Mouse (Mus musculus) thymus, adult 2 months (tissue): ENCODE data around the gene Lsm2. TPM values are rescaled to one million over a fixed set of nuclear protein-coding genes. Genes with fewer than 3 reads are reported as not detected.
A peak's percentile ranks its signal among the peaks of the same experiment; 100 is the strongest.

Source experiments
- DNase-seq: peaks from one replicate; pipeline ENCODE4 v3.0.0; 2021
- H3K27ac ChIP-seq: fragments of 200-500 bp; 2 replicates; pipeline ENCODE4 v1.5.1; 2012; ENCODE audit warnings: low read length, control low read depth; ENCODE audit not compliant: control insufficient read depth, insufficient read depth
- H3K27me3 ChIP-seq: fragments of 200-500 bp; 2 replicates; pipeline ENCODE4 v1.6.1; 2012; ENCODE audit warnings: mild to moderate bottlenecking, low read length, moderate library complexity, mixed read lengths; ENCODE audit not compliant: control insufficient read depth, insufficient read depth
- H3K36me3 ChIP-seq: fragments of 200-500 bp; 2 replicates; pipeline ENCODE4 v1.6.1; 2012; ENCODE audit warnings: mild to moderate bottlenecking, low read length, moderate library complexity; ENCODE audit not compliant: control insufficient read depth, insufficient read depth
- H3K4me1 ChIP-seq: fragments of 200-500 bp; replicated peaks from 2 replicates; pipeline ENCODE4 v1.6.1; 2012; ENCODE audit warnings: low read length; ENCODE audit not compliant: control insufficient read depth, insufficient read depth
- H3K4me3 ChIP-seq: fragments of 200-500 bp; 2 replicates; pipeline ENCODE4 v1.5.1; 2012; ENCODE audit warnings: mild to moderate bottlenecking, low read length, control low read depth, moderate library complexity; ENCODE audit not compliant: control insufficient read depth, insufficient read depth
- CTCF ChIP-seq: fragments of 200-500 bp; IDR thresholded peaks from 2 replicates; pipeline ENCODE4 v1.5.1; 2012; ENCODE audit warnings: mild to moderate bottlenecking, control low read depth, low read length, moderate library complexity, borderline replicate concordance; ENCODE audit not compliant: control insufficient read depth, poor library complexity, insufficient read depth; ENCODE audit errors: extremely low read depth
- POLR2A ChIP-seq: fragments of 200-500 bp; IDR thresholded peaks from 2 replicates; pipeline ENCODE4 v1.6.1; 2012; ENCODE audit warnings: mild to moderate bottlenecking, low read length, control low read depth, moderate library complexity; ENCODE audit not compliant: control insufficient read depth, poor library complexity, insufficient read depth; ENCODE audit errors: extremely low read depth
- WGBS: fragments of 180-500 bp; shearing (Covaris S2); methylation state at CpG from one replicate; pipeline ENCODE4 v1.1.7; 2018; 5-methylcytosine and 5-hydroxymethylcytosine counted together
- polyA plus RNA-seq: library from polyadenylated mRNA; depleted of rRNA; stranded (reverse); fragments of >200 nt; gene quantifications from 2 replicates; pipeline ENCODE4 v1.2.3, GENCODE M21; 2012; rRNA removed

Gene Lsm2
- polyA plus RNA-seq, result 207 and 265 TPM in 2 replicates

GRCm38 (mm10) chr17:34981690-34982180 is at the start of gene Lsm2:
Gene Lsm2, plus strand, starts transcription at chr17:34981862.
- peak; percentile 91 for DNase-seq
- Histone ChIP-seq H3K27me3 (no peaks in the 10 kb centered on the region), H3K36me3 (peaks cover 13% of the 10 kb centered on the region), H3K4me3 (peak within 1 kb of the TSS; percentile 69), H3K27ac (peak within 1 kb of the TSS; percentile 62), H3K4me1 (peaks cover 5% of the 10 kb centered on the region)
- peak; percentile 54; the same call in 1 of the 2 replicates for TF ChIP-seq CTCF
- peak; percentile 61 for TF ChIP-seq POLR2A
- 1% methylated on average over 58 of the region's 58 CpGs for WGBS

GRCm38 (mm10) chr17:34932287-34932686 is 49.4 kb upstream of the Lsm2 start:
- H3K27ac ChIP-seq, result peak overlapping the region; percentile 55
- peak overlapping the region; percentile 63 for H3K4me3 ChIP-seq
- no peaks in the 10 kb centered on the region for H3K27me3 ChIP-seq
- no peak for DNase-seq
- H3K4me1 ChIP-seq, result peaks cover 10% of the 10 kb centered on the region
- WGBS, result 36% methylated on average over 8 of the region's 8 CpGs
- H3K36me3 ChIP-seq, result peaks cover 8% of the 10 kb centered on the region
- TF ChIP-seq POLR2A (no peak), CTCF (no peak)

DNA sequence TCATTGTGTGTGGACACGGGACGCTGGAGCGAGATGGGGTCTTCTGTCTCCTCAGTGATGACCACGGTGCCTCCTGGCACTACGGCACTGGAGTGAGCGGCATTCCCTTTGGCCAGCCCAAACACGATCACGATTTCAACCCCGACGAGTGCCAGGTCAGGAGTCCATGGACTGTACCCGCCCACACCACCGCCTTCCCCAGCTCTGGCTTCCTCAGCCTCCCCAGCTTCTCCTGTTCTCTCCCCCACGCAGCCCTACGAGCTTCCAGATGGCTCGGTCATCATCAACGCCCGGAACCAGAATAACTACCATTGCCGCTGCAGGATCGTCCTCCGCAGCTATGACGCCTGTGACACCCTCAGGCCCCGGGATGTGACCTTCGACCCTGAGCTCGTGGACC is 47.6 kb upstream of the Lsm2 start:
- Histone ChIP-seq H3K4me3 (no peak overlapping the region), H3K36me3 (peaks cover 8% of the 10 kb centered on the region), H3K4me1 (peaks cover 10% of the 10 kb centered on the region), H3K27me3 (no peaks in the 10 kb centered on the region), H3K27ac (no peak overlapping the region)
- no peak for DNase-seq
- 97% methylated on average over 24 of the region's 24 CpGs for WGBS
- no peak for TF ChIP-seq POLR2A
- no peak for TF ChIP-seq CTCF

DNA sequence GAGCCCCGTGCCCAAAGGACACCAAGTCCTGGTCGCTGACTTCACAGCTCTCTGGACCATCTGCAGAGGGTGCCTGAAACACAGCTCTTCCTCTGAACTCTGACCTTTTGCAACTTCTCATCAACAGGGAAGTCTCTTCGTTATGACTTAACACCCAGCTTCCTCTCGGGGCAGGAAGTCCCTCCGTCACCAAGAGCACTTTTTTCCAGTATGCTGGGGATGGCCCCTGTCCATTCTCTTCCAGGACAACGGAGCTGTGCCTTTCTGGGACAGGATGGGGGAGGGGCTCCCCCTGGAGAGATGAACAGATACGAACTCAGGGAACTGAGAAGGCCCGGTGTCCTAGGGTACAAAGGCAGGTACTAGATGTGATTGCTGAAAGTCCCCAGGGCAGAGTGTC is 46.8 kb upstream of the Lsm2 start:
- DNase-seq, result no peak
- Histone ChIP-seq H3K4me3 (no peak overlapping the region), H3K27me3 (no peaks in the 10 kb centered on the region), H3K36me3 (peaks cover 8% of the 10 kb centered on the region), H3K4me1 (peaks cover 10% of the 10 kb centered on the region), H3K27ac (no peak overlapping the region)
- 74% methylated on average over 8 of the region's 8 CpGs for WGBS
- TF ChIP-seq CTCF (no peak), POLR2A (no peak)

- DNase-seq, result no peak
- Histone ChIP-seq H3K27ac (no peak overlapping the region), H3K36me3 (peaks cover 8% of the 10 kb centered on the region), H3K27me3 (no peaks in the 10 kb centered on the region), H3K4me3 (no peak overlapping the region), H3K4me1 (no peaks in the 10 kb centered on the region; the same call in 1 of the 2 replicates)
- TF ChIP-seq POLR2A, result no peak
- TF ChIP-seq CTCF, result no peak
- 92% methylated on average over 6 of the region's 6 CpGs for WGBS
Measured at GRCm38 (mm10) chr17:34937960-34938505, 43.6 kb upstream of the Lsm2 start.

DNA sequence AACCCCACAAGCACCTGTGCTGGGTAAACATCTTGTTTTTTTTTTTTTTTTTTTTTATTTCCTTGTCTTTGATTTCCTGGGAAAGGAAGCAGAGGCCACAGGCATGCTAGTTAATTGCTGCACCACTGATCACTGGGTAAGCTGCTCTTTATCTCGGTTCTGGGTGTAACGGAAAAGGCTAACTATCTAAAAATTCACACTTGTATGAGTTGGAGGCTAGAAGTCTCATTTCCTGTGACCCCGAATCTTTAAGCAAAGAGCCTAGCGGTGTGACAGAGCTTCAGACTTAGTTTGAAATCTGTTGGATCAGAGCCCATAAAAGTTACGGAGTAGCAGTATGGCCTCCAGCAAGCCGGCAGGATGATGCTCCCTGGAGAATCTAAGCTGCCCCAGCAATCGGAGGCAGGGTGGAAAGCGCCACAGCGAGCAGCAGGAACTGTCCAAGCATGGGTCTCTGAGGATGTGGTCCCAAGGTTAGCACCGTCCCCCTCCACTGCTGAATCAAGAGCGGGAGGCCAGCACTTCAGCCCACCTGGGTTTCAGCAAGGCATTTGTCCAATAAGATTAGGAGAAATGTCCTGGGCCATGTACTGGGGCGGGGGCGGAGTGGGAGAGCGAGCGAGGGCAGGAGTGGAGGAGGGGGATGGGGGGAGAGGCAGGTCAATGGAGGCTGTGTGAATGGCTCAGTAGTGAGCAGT is 40.2 kb upstream of the Lsm2 start:
- H3K4me1 ChIP-seq, result no peaks in the 10 kb centered on the region
- no peak for TF ChIP-seq POLR2A
- TF ChIP-seq CTCF, result no peak
- no peak for DNase-seq
- no peaks in the 10 kb centered on the region for H3K27me3 ChIP-seq
- no peak overlapping the region for H3K27ac ChIP-seq
- H3K36me3 ChIP-seq, result no peaks in the 10 kb centered on the region
- WGBS, result 75% methylated on average over 15 of the region's 15 CpGs
- no peak overlapping the region for H3K4me3 ChIP-seq
